8 mouse cellular contexts compared by ENCODE assay signal in the genomic region with DNA sequence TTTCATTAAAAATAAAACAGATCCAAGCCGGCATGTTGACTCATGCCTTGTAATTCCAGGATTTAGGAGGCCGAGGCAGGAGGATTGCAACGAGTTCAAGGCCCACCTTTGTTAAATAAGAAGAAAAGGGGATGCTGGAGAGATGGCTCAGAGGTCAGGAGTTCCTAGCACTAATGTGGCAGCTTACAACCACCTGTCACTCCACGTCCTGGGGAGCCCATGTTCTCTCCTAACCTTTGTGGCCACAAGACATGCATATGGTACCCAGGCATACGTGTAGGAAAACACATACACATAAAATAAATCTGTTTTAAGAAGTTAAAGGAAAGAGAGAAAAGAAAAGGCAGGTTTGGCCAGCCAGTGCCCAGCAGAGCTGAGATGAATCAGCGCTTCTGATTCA. TPM values are rescaled to one million over a fixed set of nuclear protein-coding genes. Genes with fewer than 3 reads are reported as not detected.
DNase-seq lines count a peak whose midpoint lies in the region; ATAC-seq and TF ChIP-seq lines count a peak whose summit lies in the region.

No protein-coding gene starts in this region.

- H3K9ac ChIP-seq in kidney, embryonic 15.5 days = no peak overlapping the region
- H3K9ac ChIP-seq in hindbrain, embryonic 12.5 days = 0 out of 2 replicates have a peak overlapping the region, but pooled peaks have one; percentile 10

- no peaks in the 10 kb centered on the region for H3K36me3 ChIP-seq in kidney, embryonic 15.5 days
- no peaks in the 10 kb centered on the region for H3K36me3 ChIP-seq in hindbrain, embryonic 12.5 days
- H3K36me3 ChIP-seq in macrophage (ENCODE audit: inconsistent target) = no peaks in the 10 kb centered on the region

- no peaks in the 10 kb centered on the region for H3K27me3 ChIP-seq in kidney, embryonic 15.5 days
- H3K27me3 ChIP-seq in hindbrain, embryonic 12.5 days = 0 out of 2 replicates have a peak, but pooled peaks cover 3% of the 10 kb centered on the region

- no peak for TF ChIP-seq POLR2A in cortical plate, adult 2 months (IDR thresholded peaks at IDR 0.05; ENCODE audit: extremely low read depth, insufficient read depth, low read length)
- no peak for TF ChIP-seq POLR2A in lung, adult 2 months (IDR thresholded peaks at IDR 0.05; ENCODE audit: borderline replicate concordance, extremely low read depth, low read depth, low read length)

- H3K4me1 ChIP-seq in kidney, embryonic 15.5 days = peaks cover 69% of the 10 kb centered on the region
- peaks cover 21% of the 10 kb centered on the region for H3K4me1 ChIP-seq in cortical plate, adult 2 months (ENCODE audit: control insufficient read depth, insufficient read depth, low read length)
- H3K4me1 ChIP-seq in hindbrain, embryonic 12.5 days = peaks cover 60% of the 10 kb centered on the region
- peaks cover 44% of the 10 kb centered on the region for H3K4me1 ChIP-seq in lung, adult 2 months (ENCODE audit: control insufficient read depth, insufficient read depth, low read length)

- ATAC-seq in kidney, embryonic 15.5 days (replicated peaks; ENCODE audit: low FRiP score) = no peak
- ATAC-seq in hindbrain, embryonic 12.5 days (ENCODE audit: low FRiP score) = no peak
- no peak for ATAC-seq in megakaryocyte progenitor cell, adult 5-6 weeks (replicated peaks; ENCODE audit: poor library complexity)

- WGBS in kidney, embryonic 15.5 days = 70% methylated on average over 6 of the region's 6 CpGs
- WGBS in hindbrain, embryonic 12.5 days = 51% methylated on average over 6 of the region's 6 CpGs
- 77% methylated on average over 5 of the region's 6 CpGs for WGBS in macrophage (ENCODE audit: missing documents)
- WGBS in lung, adult 2 months = 80% methylated on average over 6 of the region's 6 CpGs

- no peak overlapping the region for H3K4me2 ChIP-seq in kidney, embryonic 15.5 days
- H3K4me2 ChIP-seq in hindbrain, embryonic 12.5 days (replicated peaks) = no peak overlapping the region; the same call in 1 of the 2 replicates

- no peak for TF ChIP-seq CTCF in cortical plate, adult 2 months (IDR thresholded peaks at IDR 0.05; ENCODE audit: extremely low read depth, insufficient read depth, low read length)
- TF ChIP-seq CTCF in lung, adult 2 months (IDR thresholded peaks at IDR 0.05; ENCODE audit: insufficient read depth, low read length) = no peak

- H3K4me3 ChIP-seq in kidney, embryonic 15.5 days (replicated peaks) = no peak overlapping the region
- no peak overlapping the region for H3K4me3 ChIP-seq in cortical plate, adult 2 months (ENCODE audit: insufficient read depth, low read length)
- H3K4me3 ChIP-seq in hindbrain, embryonic 12.5 days = no peak overlapping the region
- no peak overlapping the region for H3K4me3 ChIP-seq in macrophage (ENCODE audit: inconsistent target)
- no peak overlapping the region for H3K4me3 ChIP-seq in lung, adult 2 months (replicated peaks; ENCODE audit: extremely low read depth, low read depth, low read length)

- no peaks in the 10 kb centered on the region for H3K79me2 ChIP-seq in macrophage (ENCODE audit: inconsistent target)

- H3K27ac ChIP-seq in kidney, embryonic 15.5 days = peak overlapping the region; percentile 95
- peak overlapping the region; percentile 51; the same call in 1 of the 2 replicates for H3K27ac ChIP-seq in cortical plate, adult 2 months (ENCODE audit: insufficient read depth, low read length)
- H3K27ac ChIP-seq in hindbrain, embryonic 12.5 days = peak overlapping the region; percentile 70
- peak overlapping the region; percentile 72 for H3K27ac ChIP-seq in macrophage

- DNase-seq in kidney, postnatal 4 days = no peak
- no peak for DNase-seq in ovary, postnatal 14 days (ENCODE audit: low spot score)
- no peak for DNase-seq in lung, adult 2 months

- no peaks in the 10 kb centered on the region for H3K9me3 ChIP-seq in kidney, embryonic 15.5 days (replicated peaks)
- H3K9me3 ChIP-seq in hindbrain, embryonic 12.5 days (replicated peaks) = no peaks in the 10 kb centered on the region

RNA-seq across cellular contexts. Expression of a gene that starts 37.2 kb away (rescaled TPM):
- 107 and 109 TPM in 2 replicates for polyA plus RNA-seq in kidney, embryonic 15.5 days (2015; fragmentation: Nextera tagmentation; extraction: Ambion mirVana)
- 14.7 and 15.6 TPM in 2 replicates for polyA plus RNA-seq in cortical plate, adult 2 months (2012; rRNA removed)
- 49.0 and 49.1 TPM in 2 replicates for polyA plus RNA-seq in hindbrain, embryonic 12.5 days (2016; fragmentation: Nextera tagmentation; extraction: Ambion mirVana)
- total RNA-seq in macrophage (2018; cell fraction: chromatin; rRNA removed) = 100 to 1,000 TPM in 21 of 26 experiments, 10 to 100 TPM in 5; 72.9 to 153 (median 117) TPM
- total RNA-seq in macrophage (2018; cell fraction: cytosol; rRNA removed) = 100 to 1,000 TPM; 107 to 139 (median 117) TPM
- 100 to 1,000 TPM in 13 of 26 experiments, 10 to 100 TPM in 13; 73.3 to 148 (median 98.6) TPM for total RNA-seq in macrophage (2018; cell fraction: nucleus; rRNA removed)
- 68.1 to 117 TPM (median 91.5 TPM) in 3 replicates for polyA plus RNA-seq in macrophage (2018)
- 124 and 135 TPM in 2 replicates for total RNA-seq in megakaryocyte progenitor cell, adult 5-6 weeks (2015)
- 24.7 and 35.1 TPM in 2 replicates for total RNA-seq in megakaryocyte progenitor cell, adult 5-6 weeks (2017)
- 91.7 and 109 TPM in 2 replicates for polyA plus RNA-seq in lung, adult 2 months (2012; rRNA removed)
